Mouse (Mus musculus) cerebellum, adult 11 months (tissue): ENCODE data around the gene Olfml3.

Experiments used
- DNase-seq: peaks from one replicate; pipeline ENCODE4 v3.0.0; 2022

Olfml3 gene

GRCm38 (mm10) chr3:103696388-103696925 lies 41.3 kb downstream of the Olfml3 start:
- no peak for DNase-seq

- no peak for DNase-seq
These were observed 42.2 kb downstream of the Olfml3 start for GRCm38 (mm10) chr3:103695556-103695955.

GRCm38 (mm10) chr3:103690506-103690905 lies 47.3 kb downstream of the Olfml3 start:
- DNase-seq = no peak

DNA sequence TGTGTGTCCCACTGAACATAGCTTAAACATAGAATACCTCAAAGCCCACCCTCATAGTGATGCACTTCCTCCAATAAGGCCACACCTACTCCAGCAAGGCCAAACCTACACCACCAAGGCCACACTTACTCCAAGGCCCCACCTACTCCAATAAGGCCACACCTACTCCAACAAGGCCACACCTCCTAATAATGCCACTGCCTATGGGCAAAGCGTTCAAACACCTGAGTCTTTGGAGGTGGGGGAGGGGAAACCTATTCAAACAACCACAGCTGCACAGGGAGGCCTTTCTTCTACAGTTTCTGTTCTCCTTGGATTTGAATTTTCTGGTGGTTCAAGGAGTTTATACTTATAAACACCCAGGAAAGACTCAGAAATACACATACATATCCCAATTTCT lies 48.8 kb downstream of the Olfml3 start:
- DNase-seq = no peak

DNA sequence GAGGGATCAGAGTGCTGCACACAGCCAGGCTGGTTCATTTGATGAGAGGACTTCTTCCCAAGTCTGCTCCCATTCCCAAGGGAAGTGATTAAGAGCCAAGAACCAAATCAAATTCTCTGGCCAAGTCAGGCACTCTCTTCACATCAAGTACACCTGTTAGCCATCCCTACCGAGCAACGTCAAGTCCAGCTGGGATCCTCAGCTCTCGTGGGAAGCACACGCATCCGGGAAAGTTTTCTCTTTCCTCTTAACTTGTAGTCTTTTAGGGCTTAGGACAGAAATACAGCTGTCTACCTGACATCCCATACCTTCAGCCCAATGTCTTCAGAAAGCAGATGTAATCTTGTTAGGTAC lies 53.9 kb downstream of the Olfml3 start:
- DNase-seq = no peak

GRCm38 (mm10) chr3:103683234-103683965 lies 54.4 kb downstream of the Olfml3 start:
- no peak for DNase-seq

- DNase-seq = no peak
These were observed 55.3 kb downstream of the Olfml3 start for GRCm38 (mm10) chr3:103682473-103682872.

DNA sequence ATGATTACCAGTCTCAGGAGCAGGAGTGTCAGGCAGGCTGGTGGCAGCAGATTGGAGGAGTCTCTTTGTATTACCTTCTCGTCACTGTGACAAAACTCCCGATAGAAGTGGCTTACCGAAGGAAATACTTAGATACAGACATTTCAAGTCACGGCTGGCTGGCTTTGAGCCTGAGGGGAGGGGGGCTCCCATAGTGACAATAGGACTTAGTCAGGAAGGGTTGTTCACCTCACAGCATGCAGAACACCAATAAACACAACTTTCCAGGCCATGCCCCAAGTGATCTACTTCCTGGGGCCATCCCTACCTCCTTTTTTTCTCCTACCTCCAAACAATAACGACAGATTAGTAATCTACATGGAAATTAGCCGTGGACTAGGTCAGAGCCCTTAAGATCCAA lies 59.0 kb downstream of the Olfml3 start:
- DNase-seq = no peak

- no peak for DNase-seq
These were observed 65.1 kb downstream of the Olfml3 start for GRCm38 (mm10) chr3:103672716-103673115.
